Mouse (Mus musculus): Measurements from ENCODE around the gene Vwa8.

DNA sequence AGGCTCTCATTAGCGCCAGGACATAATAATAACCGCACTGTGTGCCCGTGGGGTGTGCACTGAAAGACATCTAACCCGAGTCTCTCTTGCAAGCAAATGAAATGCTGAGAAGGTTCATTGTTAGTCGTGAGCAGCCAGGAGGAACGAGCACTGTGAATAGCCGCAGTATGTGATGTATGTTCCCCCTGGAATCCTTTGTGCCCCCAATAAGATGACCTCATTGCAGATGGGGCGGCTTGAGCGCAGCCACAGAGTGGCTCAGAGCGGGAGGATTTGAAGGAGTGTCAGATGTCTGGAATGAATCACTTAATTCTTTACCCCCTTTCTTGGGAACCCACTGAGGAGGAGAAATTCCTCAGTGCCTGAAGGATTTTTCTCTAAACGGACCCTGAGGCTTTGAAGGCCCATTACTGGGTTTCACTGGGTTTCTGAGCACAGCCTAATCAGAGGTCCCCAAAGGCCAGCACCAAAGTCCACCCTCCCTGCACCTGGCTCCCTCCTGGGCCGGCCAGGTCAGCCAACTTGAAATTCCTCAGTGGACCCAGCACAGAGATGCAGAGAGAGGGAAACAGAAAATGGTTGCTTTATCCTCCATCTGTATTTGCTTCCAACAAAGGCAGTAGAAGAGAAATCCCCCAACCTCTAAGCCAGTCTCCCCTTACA is 354.8 kb downstream of the Vwa8 start:
- TF ChIP-seq CTCF (IDR thresholded peaks at IDR 0.05; ENCODE audit: extremely low read depth, insufficient read length, insufficient replicate concordance, low read depth, low read length) (no peak), POLR2A (IDR thresholded peaks at IDR 0.05; ENCODE audit: low read depth, low read length) (no peak)

All from small intestine, adult 2 months (tissue).